Mouse (Mus musculus) cortical plate, adult 2 months (tissue): Measurements from ENCODE around the gene Lrrc8d.

ENCODE experiments used
- CTCF ChIP-seq: fragments of 200-500 bp; IDR thresholded peaks from 2 replicates; pipeline ENCODE4 v1.5.1; 2011; ENCODE audit warnings: mild to moderate bottlenecking, control low read depth, low read length; ENCODE audit not compliant: insufficient read depth; ENCODE audit errors: extremely low read depth
- POLR2A ChIP-seq: fragments of 200-500 bp; IDR thresholded peaks from 2 replicates; pipeline ENCODE4 v1.6.1; 2011; ENCODE audit warnings: mild to moderate bottlenecking, low read length, control low read depth; ENCODE audit not compliant: insufficient read depth; ENCODE audit errors: extremely low read depth

DNA sequence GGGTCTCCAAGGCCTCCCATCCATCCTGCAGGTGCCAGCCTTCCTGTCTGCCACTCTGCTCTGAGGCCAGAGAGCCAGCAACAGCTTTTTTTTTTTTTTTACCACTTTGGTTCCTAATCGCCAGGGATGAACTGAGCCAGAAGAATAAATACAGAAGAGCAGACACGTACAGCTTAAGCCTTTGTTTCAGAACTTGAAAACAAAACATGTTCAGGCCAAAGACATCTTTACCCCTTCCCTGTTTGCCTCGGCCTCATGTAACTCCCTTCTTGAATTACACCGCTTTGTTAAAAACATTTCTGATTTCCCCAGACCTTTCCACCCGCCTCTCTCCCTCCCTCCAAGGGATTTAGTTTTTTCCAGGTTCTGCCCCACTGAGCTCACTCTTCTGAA lies 93.8 kb downstream of the Lrrc8d start:
- TF ChIP-seq CTCF (no peak), POLR2A (no peak)
